In genomic region chr3:89233562-89234110, GRCm38 (mm10) we compare ENCODE assay signal across 11 mouse cellular contexts. TPM values are rescaled to one million over a fixed set of nuclear protein-coding genes. Genes with fewer than 3 reads are reported as not detected.
DNase-seq lines count a peak whose midpoint lies in the region; ATAC-seq lines count a peak whose summit lies in the region.
"Had no signal": no experiment of that assay in that cellular context is flagged by ENCODE, and none has a peak within 500 bp of the region (broad histone marks: within the 10 kb centered on the region; RNA-seq: fewer than 3 reads in every experiment).

No protein-coding gene starts in this region.

- H3K36me3 ChIP-seq in forebrain, embryonic 14.5 days (ENCODE audit: control insufficient read depth, insufficient read depth, low read length) = peaks cover 60% of the 10 kb centered on the region
- H3K36me3 ChIP-seq in forebrain, embryonic 13.5 days (ENCODE audit: poor library complexity, severe bottlenecking) = peaks cover 58% of the 10 kb centered on the region
- no peaks in the 10 kb centered on the region for H3K36me3 ChIP-seq in heart, embryonic 15.5 days
- peaks cover 29% of the 10 kb centered on the region for H3K36me3 ChIP-seq in limb, embryonic 10.5 days

- no peak overlapping the region for H3K4me3 ChIP-seq in forebrain, embryonic 14.5 days (ENCODE audit: low read depth, low read length)
- H3K4me3 ChIP-seq in forebrain, embryonic 13.5 days = no peak overlapping the region
- H3K4me3 ChIP-seq in heart, embryonic 15.5 days = no peak overlapping the region
- H3K4me3 ChIP-seq in limb, embryonic 10.5 days = no peak overlapping the region
- H3K4me3 ChIP-seq: layer of hippocampus, adult 2 months had no signal

- H3K27me3 ChIP-seq in forebrain, embryonic 14.5 days (replicated peaks; ENCODE audit: control insufficient read depth, insufficient read depth, low read length) = no peaks in the 10 kb centered on the region
- H3K27me3 ChIP-seq in forebrain, embryonic 13.5 days = no peaks in the 10 kb centered on the region
- peaks cover 26% of the 10 kb centered on the region for H3K27me3 ChIP-seq in heart, embryonic 15.5 days
- H3K27me3 ChIP-seq in limb, embryonic 10.5 days (ENCODE audit: low read depth, poor library complexity, severe bottlenecking) = peaks cover 54% of the 10 kb centered on the region

- DNase-seq in forebrain, embryonic 14.5 days (ENCODE audit: low spot score) = no peak
- DNase-seq in A20 (ENCODE audit: low read depth, low spot score) = peak; percentile 79
- peak; percentile 63 for DNase-seq in lung, postnatal 14 days
- DNase-seq in limb, embryonic 10.5 days (ENCODE audit: low spot score) = no peak
- no peak for DNase-seq in spleen, postnatal 14 days (ENCODE audit: low spot score in 2 of 2)
- no peak for DNase-seq in gastrocnemius, postnatal 10 days
- DNase-seq: adrenal gland, postnatal 14 days; embryo, embryonic 11 days had no signal

- 82% methylated on average over 14 of the region's 14 CpGs for WGBS in forebrain, embryonic 14.5 days
- WGBS in forebrain, embryonic 13.5 days = 88% methylated on average over 14 of the region's 14 CpGs
- 41% methylated on average over 14 of the region's 14 CpGs for WGBS in heart, embryonic 15.5 days
- WGBS in limb, embryonic 10.5 days = 84% methylated on average over 14 of the region's 14 CpGs

- no peak overlapping the region for H3K27ac ChIP-seq in forebrain, embryonic 14.5 days (ENCODE audit: low read depth, low read length)
- no peak overlapping the region for H3K27ac ChIP-seq in forebrain, embryonic 13.5 days
- H3K27ac ChIP-seq in heart, embryonic 15.5 days = peak overlapping the region; percentile 55
- no peak overlapping the region for H3K27ac ChIP-seq in limb, embryonic 10.5 days
- H3K27ac ChIP-seq: layer of hippocampus, adult 2 months had no signal

- no peak overlapping the region for H3K9ac ChIP-seq in forebrain, embryonic 14.5 days (ENCODE audit: low read length)
- H3K9ac ChIP-seq in forebrain, embryonic 13.5 days = no peak overlapping the region
- no peak overlapping the region for H3K9ac ChIP-seq in heart, embryonic 15.5 days

- H3K4me2 ChIP-seq in forebrain, embryonic 14.5 days (ENCODE audit: low read length) = no peak overlapping the region
- H3K4me2 ChIP-seq in forebrain, embryonic 13.5 days = no peak overlapping the region
- H3K4me2 ChIP-seq in heart, embryonic 15.5 days = peak overlapping the region; percentile 19

- H3K4me1 ChIP-seq in forebrain, embryonic 14.5 days (ENCODE audit: control insufficient read depth, insufficient read depth, low read length) = 0 out of 2 replicates have a peak, but pooled peaks cover 2% of the 10 kb centered on the region
- H3K4me1 ChIP-seq in forebrain, embryonic 13.5 days = peaks cover 12% of the 10 kb centered on the region
- H3K4me1 ChIP-seq in heart, embryonic 15.5 days (replicated peaks) = peaks cover 16% of the 10 kb centered on the region
- peaks cover 20% of the 10 kb centered on the region for H3K4me1 ChIP-seq in limb, embryonic 10.5 days

- no peaks in the 10 kb centered on the region for H3K9me3 ChIP-seq in forebrain, embryonic 14.5 days (replicated peaks; ENCODE audit: control insufficient read depth, low read length)
- no peaks in the 10 kb centered on the region for H3K9me3 ChIP-seq in forebrain, embryonic 13.5 days (replicated peaks)
- H3K9me3 ChIP-seq in heart, embryonic 15.5 days (replicated peaks) = no peaks in the 10 kb centered on the region
- no peaks in the 10 kb centered on the region for H3K9me3 ChIP-seq in limb, embryonic 10.5 days (replicated peaks)

- peak; percentile 11; the same call in 1 of the 2 replicates for ATAC-seq in forebrain, embryonic 14.5 days
- ATAC-seq in forebrain, embryonic 13.5 days = no peak
- ATAC-seq in heart, embryonic 15.5 days (replicated peaks; ENCODE audit: insufficient number of reproducible peaks, insufficient read depth, low FRiP score, low read depth) = peak; percentile 54; the same call in 1 of the 2 replicates

RNA-seq across cellular contexts. Expression of gene Muc1, which starts 4.8 kb away (rescaled TPM):
- polyA plus RNA-seq in forebrain, embryonic 14.5 days (2014; fragmentation: Nextera tagmentation; extraction: Ambion mirVana) = 1.2 and 1.9 TPM in 2 replicates
- polyA plus RNA-seq in forebrain, embryonic 13.5 days (2015; fragmentation: Nextera tagmentation; extraction: Ambion mirVana) = 2.8 and 3.1 TPM in 2 replicates
- 1.6 and 7.0 TPM in 2 replicates for polyA plus RNA-seq in heart, embryonic 15.5 days (2015; fragmentation: Nextera tagmentation; extraction: Ambion mirVana)
- 0.24 and 0.74 TPM in 2 replicates for polyA plus RNA-seq in limb, embryonic 10.5 days (2016; fragmentation: Nextera tagmentation; extraction: Ambion mirVana)
- total RNA-seq in gastrocnemius, postnatal 10 days (2021) = under 1 TPM; 0.16 to 0.63 TPM

RNA-seq across cellular contexts. Expression of gene Mtx1, which starts 6.7 kb away (rescaled TPM):
- polyA plus RNA-seq in forebrain, embryonic 14.5 days (2014; fragmentation: Nextera tagmentation; extraction: Ambion mirVana) = 156 and 182 TPM in 2 replicates
- 196 and 201 TPM in 2 replicates for polyA plus RNA-seq in forebrain, embryonic 13.5 days (2015; fragmentation: Nextera tagmentation; extraction: Ambion mirVana)
- 106 and 119 TPM in 2 replicates for polyA plus RNA-seq in heart, embryonic 15.5 days (2015; fragmentation: Nextera tagmentation; extraction: Ambion mirVana)
- polyA plus RNA-seq in limb, embryonic 10.5 days (2016; fragmentation: Nextera tagmentation; extraction: Ambion mirVana) = 250 and 265 TPM in 2 replicates
- total RNA-seq in gastrocnemius, postnatal 10 days (2021) = 10 to 100 TPM; 55.2 to 57.3 TPM

RNA-seq across cellular contexts. Expression of gene Krtcap2, which starts 12.1 kb away (rescaled TPM):
- polyA plus RNA-seq in forebrain, embryonic 14.5 days (2014; fragmentation: Nextera tagmentation; extraction: Ambion mirVana) = 197 and 234 TPM in 2 replicates
- 221 and 237 TPM in 2 replicates for polyA plus RNA-seq in forebrain, embryonic 13.5 days (2015; fragmentation: Nextera tagmentation; extraction: Ambion mirVana)
- polyA plus RNA-seq in heart, embryonic 15.5 days (2015; fragmentation: Nextera tagmentation; extraction: Ambion mirVana) = 189 and 207 TPM in 2 replicates
- 272 and 282 TPM in 2 replicates for polyA plus RNA-seq in limb, embryonic 10.5 days (2016; fragmentation: Nextera tagmentation; extraction: Ambion mirVana)
- total RNA-seq in gastrocnemius, postnatal 10 days (2021) = 10 to 100 TPM; 78.1 to 93.1 TPM

RNA-seq across cellular contexts. Expression of gene Trim46, which starts 12.5 kb away (rescaled TPM):
- polyA plus RNA-seq in forebrain, embryonic 14.5 days (2014; fragmentation: Nextera tagmentation; extraction: Ambion mirVana) = 34.0 and 50.3 TPM in 2 replicates
- 36.6 and 43.2 TPM in 2 replicates for polyA plus RNA-seq in forebrain, embryonic 13.5 days (2015; fragmentation: Nextera tagmentation; extraction: Ambion mirVana)
- polyA plus RNA-seq in heart, embryonic 15.5 days (2015; fragmentation: Nextera tagmentation; extraction: Ambion mirVana) = 0.79 and 2.2 TPM in 2 replicates
- polyA plus RNA-seq in limb, embryonic 10.5 days (2016; fragmentation: Nextera tagmentation; extraction: Ambion mirVana) = 3.4 and 6.1 TPM in 2 replicates
- under 1 TPM; 0.70 to 0.86 TPM for total RNA-seq in gastrocnemius, postnatal 10 days (2021)

RNA-seq across cellular contexts. Expression of gene Thbs3, which starts 18.7 kb away (rescaled TPM):
- polyA plus RNA-seq in forebrain, embryonic 14.5 days (2014; fragmentation: Nextera tagmentation; extraction: Ambion mirVana) = 49.9 and 57.2 TPM in 2 replicates
- polyA plus RNA-seq in forebrain, embryonic 13.5 days (2015; fragmentation: Nextera tagmentation; extraction: Ambion mirVana) = 79.2 and 96.1 TPM in 2 replicates
- 17.5 and 31.4 TPM in 2 replicates for polyA plus RNA-seq in heart, embryonic 15.5 days (2015; fragmentation: Nextera tagmentation; extraction: Ambion mirVana)
- polyA plus RNA-seq in limb, embryonic 10.5 days (2016; fragmentation: Nextera tagmentation; extraction: Ambion mirVana) = 12.2 and 26.8 TPM in 2 replicates
- 10 to 100 TPM; 46.2 to 61.5 TPM for total RNA-seq in gastrocnemius, postnatal 10 days (2021)

Comparison
In these comparisons a context has a peak if more than half of its experiments do, and no peak if none do; other contexts are left out.
1. DNase-seq: peak in A20 (single experiment) and lung, postnatal 14 days (single experiment); none in forebrain, embryonic 14.5 days (single experiment), limb, embryonic 10.5 days (single experiment), spleen, postnatal 14 days (0 of 2) and gastrocnemius, postnatal 10 days (single experiment).